Mouse (Mus musculus) inflammation-experienced regulatory T-cells (primary cell): Measurements from ENCODE around the gene Wfdc3. TPM values are rescaled to one million over a fixed set of nuclear protein-coding genes. Genes with fewer than 3 reads are reported as not detected.

ENCODE experiments used
- polyA plus RNA-seq, 2 experiments: library from polyadenylated mRNA; unstranded; fragments of 100-300 nt; shearing (Covaris generic); gene quantifications; one replicate each; pipeline ENCODE4 v1.2.1; 2017

Gene Wfdc3
- 1 to 10 TPM in 1 of 2 experiments, under 1 TPM in 1; 0.20 to 2.9 TPM for polyA plus RNA-seq

DNA sequence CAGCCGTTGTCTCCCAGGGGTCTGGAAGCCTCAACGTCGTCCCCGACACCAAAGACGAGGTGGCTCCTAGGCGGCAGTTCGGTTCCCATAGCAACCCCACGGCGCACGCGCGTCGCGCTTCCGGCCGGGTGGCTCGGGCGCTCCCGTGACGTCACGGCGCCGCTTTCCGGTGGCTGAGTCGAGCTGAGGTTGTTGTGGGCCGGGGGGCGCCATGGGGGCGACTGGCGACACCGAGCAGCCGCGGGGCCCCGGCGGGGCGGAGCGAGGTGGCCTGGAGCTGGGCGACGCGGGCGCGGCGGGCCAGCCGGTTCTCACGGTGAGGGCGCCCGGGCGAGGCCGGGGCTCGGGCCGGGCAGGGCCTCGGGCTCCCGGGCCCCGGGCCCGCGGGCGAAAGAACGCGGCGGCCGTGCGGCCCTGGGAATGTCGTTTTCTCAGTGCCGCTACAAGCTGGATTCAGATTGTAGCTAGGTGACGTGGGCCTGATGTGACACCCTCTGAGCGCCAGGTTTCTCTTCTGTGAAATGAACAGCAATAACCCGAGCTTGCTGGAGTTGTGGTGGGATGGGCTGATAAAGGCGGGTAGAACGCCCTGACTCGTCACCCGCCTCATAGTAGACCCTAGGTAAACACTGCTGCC is at the start of gene Wfdc3, which contains the start of gene Dnttip1:
Gene Wfdc3, minus strand, starts transcription at position 89 of the 637 bp plus-strand sequence.
Gene Dnttip1, plus strand, starts transcription at position 141 of the 637 bp plus-strand sequence.

DNA sequence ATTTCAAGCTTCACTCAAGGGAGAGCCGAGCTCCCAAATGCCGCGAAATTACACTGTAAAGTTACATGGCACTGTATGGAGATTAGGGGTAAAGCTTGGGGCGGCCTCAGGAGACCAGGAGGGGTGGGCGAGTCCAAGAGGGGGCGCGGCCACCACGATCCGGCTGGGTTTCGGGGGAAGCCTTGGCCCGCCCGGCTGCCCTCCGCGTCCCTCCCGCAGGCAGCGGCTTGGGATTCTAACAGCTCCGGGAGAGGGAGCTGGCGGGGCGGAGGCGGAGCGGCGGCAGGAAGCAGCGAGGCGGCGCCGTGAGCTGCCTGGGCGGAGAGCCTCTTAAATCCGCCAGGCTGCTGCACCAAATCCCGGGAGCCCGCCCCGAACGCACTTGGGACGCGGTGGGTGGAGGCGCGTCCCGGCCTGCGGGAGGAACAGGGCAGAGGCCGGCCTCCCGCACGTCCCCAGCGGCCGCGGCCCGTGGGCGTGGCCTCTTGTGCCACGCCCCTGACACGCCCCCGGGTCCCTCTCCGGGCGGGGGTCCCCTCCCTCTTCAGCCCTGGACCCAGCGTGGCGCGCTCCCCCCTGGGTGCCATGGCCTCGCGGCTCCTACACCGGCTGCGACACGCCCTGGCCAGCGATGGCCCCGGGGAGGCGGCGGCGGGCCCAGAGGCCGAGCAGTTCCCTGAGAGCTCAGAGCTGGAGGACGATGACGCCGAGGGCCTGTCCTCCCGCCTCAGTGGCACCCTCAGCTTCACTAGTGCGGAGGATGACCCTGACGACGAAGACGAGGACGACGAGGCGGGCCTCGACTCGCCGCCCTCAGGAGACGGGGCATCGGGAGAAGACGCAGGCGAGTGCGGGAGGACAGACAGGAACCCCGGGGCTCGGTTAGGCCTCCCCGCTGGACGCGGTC is 40.0 kb upstream of the Wfdc3 start, which contains the start of gene Snx21:
Gene Snx21, plus strand, starts transcription at position 343 of the 907 bp plus-strand sequence.

DNA sequence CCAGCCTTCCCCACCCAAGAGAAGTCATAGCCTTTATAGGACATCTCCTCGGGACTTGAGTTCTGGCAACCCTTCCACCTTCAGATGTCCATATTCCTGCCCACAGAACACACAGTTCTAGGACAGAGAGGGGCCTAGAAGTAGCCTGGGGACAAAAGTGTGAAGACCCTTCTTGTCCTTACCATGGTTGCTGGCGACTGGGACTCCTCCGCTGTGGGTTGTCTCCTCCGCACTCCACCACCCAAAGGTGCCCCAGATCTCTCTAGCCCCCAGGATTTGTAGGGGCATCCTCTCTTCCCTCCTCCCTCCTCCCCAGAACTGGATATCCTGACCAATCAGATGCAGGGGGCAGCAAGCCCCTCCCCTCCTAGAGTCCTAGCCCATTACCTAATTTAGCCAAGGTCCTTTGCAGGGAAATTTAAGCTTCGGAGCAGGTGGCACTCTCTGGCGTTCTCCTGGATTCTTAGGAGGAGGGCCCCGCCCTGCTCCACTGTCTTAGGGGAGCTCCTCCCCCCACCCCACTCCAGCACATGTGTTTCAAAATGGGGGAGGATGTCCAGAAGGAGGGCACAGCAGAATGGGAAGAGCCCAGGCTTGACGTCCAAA is 33.9 kb upstream of the Wfdc3 start, which contains the start of gene Tnnc2:
Gene Tnnc2, minus strand, starts transcription at position 487 of the 606 bp plus-strand sequence.

DNA sequence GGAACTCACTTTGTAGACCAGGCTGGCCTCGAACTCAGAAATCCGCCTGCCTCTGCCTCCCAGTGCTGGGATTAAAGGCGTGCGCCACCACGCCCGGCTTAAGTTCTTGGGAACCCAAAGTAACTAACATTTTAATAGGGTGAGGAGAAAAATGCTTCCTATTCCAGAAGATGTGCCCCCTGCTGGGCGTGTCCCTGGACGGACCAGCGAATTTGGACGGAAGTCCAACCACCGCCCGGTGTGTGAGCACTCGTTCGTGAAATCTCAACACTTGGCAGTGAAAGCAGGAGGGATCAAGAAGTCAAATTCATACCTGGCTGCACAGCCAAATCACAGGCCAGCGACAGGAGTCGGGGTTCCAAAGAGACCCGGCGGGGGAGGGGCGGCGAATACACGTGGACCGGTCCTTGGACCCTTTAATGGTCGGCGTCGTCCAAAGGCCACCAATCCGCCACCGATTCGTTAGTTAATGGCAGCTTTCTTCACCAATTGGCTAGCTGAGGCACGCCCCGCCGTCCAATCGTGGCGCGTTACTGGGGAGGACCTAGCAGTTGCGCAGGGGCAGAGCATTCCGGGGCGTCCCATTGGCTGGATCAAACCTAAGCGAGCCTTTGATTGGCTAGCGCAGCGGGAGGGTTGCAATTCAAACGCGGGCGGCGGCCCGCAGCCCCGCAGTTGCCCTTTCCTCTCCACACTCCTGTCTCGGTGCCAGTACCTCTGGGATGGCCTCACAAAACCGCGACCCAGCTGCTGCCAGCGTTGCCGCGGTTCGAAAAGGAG is 23.7 kb upstream of the Wfdc3 start, which contains the start of gene Ube2c:
Gene Ube2c, plus strand, starts transcription at position 641 of the 780 bp plus-strand sequence.

DNA sequence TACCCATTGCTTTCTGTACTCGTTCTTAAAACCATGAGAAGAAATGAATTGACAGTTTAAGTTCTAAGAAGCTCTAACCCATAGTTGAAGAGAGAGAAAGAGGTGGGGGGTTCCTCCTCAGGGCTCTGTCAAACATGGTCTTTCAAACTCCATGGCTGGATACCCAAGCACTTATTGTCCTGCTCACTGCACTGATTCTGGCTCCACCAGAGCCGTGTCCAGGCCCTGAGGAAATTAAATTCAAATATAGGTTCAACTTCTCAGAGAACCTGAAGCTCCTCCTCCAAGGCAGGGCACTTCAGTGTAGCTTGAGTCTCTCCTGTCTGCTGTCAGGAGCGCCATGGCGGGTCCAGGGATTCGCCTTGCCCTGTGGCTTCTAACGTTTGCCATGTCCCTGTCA is 30.7 kb downstream of the Wfdc3 start, which contains the start of gene Spint5:
Gene Spint5, plus strand, starts transcription at position 301 of the 400 bp plus-strand sequence.

DNA sequence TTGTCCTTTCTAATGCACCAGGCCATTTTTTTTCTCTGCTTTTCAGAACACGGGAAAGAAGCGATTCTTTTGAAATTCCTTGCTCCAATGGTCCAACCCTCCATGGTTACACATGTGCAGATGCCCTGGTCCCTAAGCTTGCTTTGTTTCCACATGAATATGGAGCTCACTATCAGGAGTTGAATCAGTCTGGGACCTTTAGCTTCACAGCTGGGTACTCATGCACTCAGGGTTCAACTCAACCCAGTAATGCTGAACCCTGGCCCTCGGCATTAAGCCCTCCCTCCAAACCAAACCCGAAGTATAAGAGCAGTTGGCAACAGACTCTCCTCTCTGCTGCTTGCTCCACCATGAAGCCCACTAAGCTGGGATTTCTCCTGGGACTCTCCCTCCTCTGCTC is 47.5 kb downstream of the Wfdc3 start, which contains the start of gene Spint4:
Gene Spint4, plus strand, starts transcription at position 301 of the 400 bp plus-strand sequence.

DNA sequence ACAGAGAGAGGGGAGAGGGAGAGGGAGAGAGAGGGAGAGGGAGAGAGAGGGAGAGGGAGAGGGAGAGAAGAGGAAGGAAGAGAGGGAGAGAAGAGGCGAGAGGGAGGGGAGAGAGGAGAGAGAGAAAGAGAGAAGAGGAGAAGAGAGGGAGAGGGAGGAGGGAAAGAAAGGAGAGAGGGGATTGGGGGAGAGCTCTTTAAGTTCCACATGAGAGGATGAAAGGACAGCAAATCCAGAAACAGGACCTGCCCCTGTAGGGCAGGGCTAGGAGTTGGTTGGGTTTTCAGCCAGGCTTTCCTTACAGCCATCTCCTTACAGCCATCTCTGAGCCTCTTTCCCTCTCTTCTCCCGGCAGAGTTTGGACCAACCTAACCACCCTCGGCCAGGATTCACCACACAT is 60.9 kb downstream of the Wfdc3 start, which contains the start of gene Wfdc13:
Gene Wfdc13, plus strand, starts transcription at position 301 of the 400 bp plus-strand sequence.

Other genes with a start within 250 kb of the Wfdc3 start
- gene Pigt, start 248.4 kb downstream of the Wfdc3 start, polyA plus RNA-seq = 10 to 100 TPM; 27.1 to 28.8 TPM
- gene Wfdc2, start 183.5 kb downstream of the Wfdc3 start, polyA plus RNA-seq = 1 to 10 TPM in 1 of 2 experiments, not detected in 1; 3.3 TPM
- gene Spint3, start 172.5 kb downstream of the Wfdc3 start, polyA plus RNA-seq = not detected
- not detected for gene Wfdc6a, start 160.5 kb downstream of the Wfdc3 start, polyA plus RNA-seq
- gene Eppin, start 152.3 kb downstream of the Wfdc3 start, polyA plus RNA-seq = not detected
- gene Wfdc6b, start 132.4 kb downstream of the Wfdc3 start, polyA plus RNA-seq = 1 to 10 TPM in 1 of 2 experiments, not detected in 1; 3.0 TPM
- 1 to 10 TPM in 1 of 2 experiments, not detected in 1; 1.6 TPM for gene Wfdc8, start 132.3 kb downstream of the Wfdc3 start, polyA plus RNA-seq
- not detected for gene Wfdc16, start 107.1 kb downstream of the Wfdc3 start, polyA plus RNA-seq
- under 1 TPM in 1 of 2 experiments, not detected in 1; 0.88 TPM for gene Wfdc10, start 89.9 kb downstream of the Wfdc3 start, polyA plus RNA-seq
- 1 to 10 TPM in 1 of 2 experiments, under 1 TPM in 1; 0.51 to 1.6 TPM for gene Wfdc9, start 89.3 kb downstream of the Wfdc3 start, polyA plus RNA-seq
- not detected for gene Wfdc11, start 71.8 kb downstream of the Wfdc3 start, polyA plus RNA-seq
- not detected for gene Wfdc13, start 60.8 kb downstream of the Wfdc3 start, polyA plus RNA-seq
- gene Spint4, start 47.4 kb downstream of the Wfdc3 start, polyA plus RNA-seq = not detected
- gene Spint5, start 30.6 kb downstream of the Wfdc3 start, polyA plus RNA-seq = not detected
- 10 to 100 TPM; 61.3 to 61.5 TPM for gene Dnttip1, start 52 bp upstream of the Wfdc3 start, polyA plus RNA-seq
- 1 to 10 TPM; 1.7 to 2.9 TPM for gene Ube2c, start 24.0 kb upstream of the Wfdc3 start, polyA plus RNA-seq
- not detected for gene Tnnc2, start 34.0 kb upstream of the Wfdc3 start, polyA plus RNA-seq
- gene Snx21, start 39.9 kb upstream of the Wfdc3 start, polyA plus RNA-seq = 1 to 10 TPM; 8.2 to 9.8 TPM
- gene Acot8, start 59.0 kb upstream of the Wfdc3 start, polyA plus RNA-seq = 10 to 100 TPM; 29.7 to 34.5 TPM
- 10 to 100 TPM in 1 of 2 experiments, 1 to 10 TPM in 1; 8.2 to 11.0 TPM for gene Zswim3, start 59.2 kb upstream of the Wfdc3 start, polyA plus RNA-seq
- 10 to 100 TPM; 19.3 to 20.7 TPM for gene Zswim1, start 76.8 kb upstream of the Wfdc3 start, polyA plus RNA-seq
- gene Spata25, start 82.6 kb upstream of the Wfdc3 start, polyA plus RNA-seq = not detected
- 100 to 1,000 TPM; 179 to 196 TPM for gene Ctsa, start 86.9 kb upstream of the Wfdc3 start, polyA plus RNA-seq
- gene Neurl2, start 87.5 kb upstream of the Wfdc3 start, polyA plus RNA-seq = 1 to 10 TPM; 1.3 to 2.8 TPM
- gene Pltp, start 111.8 kb upstream of the Wfdc3 start, polyA plus RNA-seq = 1 to 10 TPM in 1 of 2 experiments, under 1 TPM in 1; 0.52 to 9.3 TPM
- 100 to 1,000 TPM; 109 to 125 TPM for gene Pcif1, start 133.4 kb upstream of the Wfdc3 start, polyA plus RNA-seq
- gene Zfp335, start 165.8 kb upstream of the Wfdc3 start, polyA plus RNA-seq = 10 to 100 TPM; 35.0 to 36.2 TPM
- gene Mmp9, start 194.8 kb upstream of the Wfdc3 start, polyA plus RNA-seq = 1 to 10 TPM; 3.2 to 8.8 TPM
- 1 to 10 TPM in 1 of 2 experiments, under 1 TPM in 1; 0.12 to 1.2 TPM for gene Slc12a5, start 214.9 kb upstream of the Wfdc3 start, polyA plus RNA-seq